Mouse (Mus musculus): ENCODE data around the gene Als2cr12. TPM values are rescaled to one million over a fixed set of nuclear protein-coding genes. Genes with fewer than 3 reads are reported as not detected.
A peak's percentile ranks its signal among the peaks of the same experiment; 100 is the strongest.

The Als2cr12 gene
- polyA plus RNA-seq, 1 experiment from 2014 or later = not detected

GRCm38 (mm10) chr1:58734043-58734920 is 38.5 kb upstream of the Als2cr12 start:
- Histone ChIP-seq H3K4me2 (no peak overlapping the region), H3K9ac (no peak overlapping the region), H3K36me3 (ENCODE audit: insufficient read depth) (peaks cover 67% of the 10 kb centered on the region), H3K27me3 (ENCODE audit: insufficient read depth, low read length) (no peaks in the 10 kb centered on the region), H3K27ac (ENCODE audit: low read depth) (no peak overlapping the region), H3K9me3 (ENCODE audit: low read depth, low read length) (no peaks in the 10 kb centered on the region), H3K4me3 (ENCODE audit: low read depth, low read length) (no peak overlapping the region), H3K4me1 (ENCODE audit: insufficient read depth) (no peaks in the 10 kb centered on the region)
- DNase-seq (no peak), ATAC-seq (ENCODE audit: insufficient read depth) (no peak)
- TF ChIP-seq CTCF (IDR thresholded peaks at IDR 0.05; ENCODE audit: low read depth) = no peak
- 87% methylated on average over 11 of the region's 11 CpGs for WGBS

- no peak overlapping the region for H3K27ac ChIP-seq (ENCODE audit: low read depth)
- 86% methylated on average over 2 of the region's 2 CpGs for WGBS
- no peaks in the 10 kb centered on the region for H3K27me3 ChIP-seq (ENCODE audit: insufficient read depth, low read length)
- H3K9ac ChIP-seq = no peak overlapping the region
- peaks cover 69% of the 10 kb centered on the region for H3K36me3 ChIP-seq (ENCODE audit: insufficient read depth)
- ATAC-seq (ENCODE audit: insufficient read depth) (no peak), DNase-seq (no peak)
- TF ChIP-seq CTCF (IDR thresholded peaks at IDR 0.05; ENCODE audit: low read depth) = no peak
- no peaks in the 10 kb centered on the region for H3K4me1 ChIP-seq (ENCODE audit: insufficient read depth)
- H3K9me3 ChIP-seq (ENCODE audit: low read depth, low read length) = no peaks in the 10 kb centered on the region
- no peak overlapping the region for H3K4me3 ChIP-seq (ENCODE audit: low read depth, low read length)
- no peak overlapping the region for H3K4me2 ChIP-seq
These were observed 37.8 kb upstream of the Als2cr12 start for GRCm38 (mm10) chr1:58733636-58734035.

GRCm38 (mm10) chr1:58728590-58728868 is 32.7 kb upstream of the Als2cr12 start:
- no peaks in the 10 kb centered on the region for H3K4me1 ChIP-seq (ENCODE audit: insufficient read depth)
- no peaks in the 10 kb centered on the region for H3K27me3 ChIP-seq (ENCODE audit: insufficient read depth, low read length)
- ATAC-seq (ENCODE audit: insufficient read depth) = no peak
- no peak overlapping the region for H3K9ac ChIP-seq
- no peak overlapping the region for H3K4me3 ChIP-seq (ENCODE audit: low read depth, low read length)
- no peak for DNase-seq
- no peaks in the 10 kb centered on the region for H3K9me3 ChIP-seq (ENCODE audit: low read depth, low read length)
- no peak overlapping the region for H3K27ac ChIP-seq (ENCODE audit: low read depth)
- no peak for TF ChIP-seq CTCF (IDR thresholded peaks at IDR 0.05; ENCODE audit: low read depth)
- H3K36me3 ChIP-seq (ENCODE audit: insufficient read depth) = peaks cover 53% of the 10 kb centered on the region
- WGBS = 92% methylated on average over 3 of the region's 3 CpGs
- no peak overlapping the region for H3K4me2 ChIP-seq

GRCm38 (mm10) chr1:58727747-58728589 is 32.2 kb upstream of the Als2cr12 start:
- no peak for DNase-seq
- Histone ChIP-seq H3K27me3 (ENCODE audit: insufficient read depth, low read length) (no peaks in the 10 kb centered on the region), H3K27ac (ENCODE audit: low read depth) (no peak overlapping the region), H3K9ac (no peak overlapping the region), H3K9me3 (ENCODE audit: low read depth, low read length) (no peaks in the 10 kb centered on the region), H3K36me3 (ENCODE audit: insufficient read depth) (peaks cover 51% of the 10 kb centered on the region), H3K4me2 (no peak overlapping the region), H3K4me1 (ENCODE audit: insufficient read depth) (no peaks in the 10 kb centered on the region), H3K4me3 (ENCODE audit: low read depth, low read length) (no peak overlapping the region)
- no peak for TF ChIP-seq CTCF (IDR thresholded peaks at IDR 0.05; ENCODE audit: low read depth)
- 89% methylated on average over 10 of the region's 10 CpGs for WGBS
- ATAC-seq (ENCODE audit: insufficient read depth) = no peak

- ATAC-seq (ENCODE audit: insufficient read depth) = no peak
- H3K4me3 ChIP-seq (ENCODE audit: low read depth, low read length) = no peak overlapping the region
- no peak overlapping the region for H3K4me2 ChIP-seq
- no peak for TF ChIP-seq CTCF (IDR thresholded peaks at IDR 0.05; ENCODE audit: low read depth)
- H3K36me3 ChIP-seq (ENCODE audit: insufficient read depth) = peaks cover 58% of the 10 kb centered on the region
- WGBS = 83% methylated on average over 1 of the region's 1 CpGs
- H3K27me3 ChIP-seq (ENCODE audit: insufficient read depth, low read length) = no peaks in the 10 kb centered on the region
- 0 out of 2 replicates have a peak overlapping the region, but pooled peaks have one; percentile 9 for H3K27ac ChIP-seq (ENCODE audit: low read depth)
- no peaks in the 10 kb centered on the region for H3K4me1 ChIP-seq (ENCODE audit: insufficient read depth)
- no peaks in the 10 kb centered on the region for H3K9me3 ChIP-seq (ENCODE audit: low read depth, low read length)
- DNase-seq = no peak
- no peak overlapping the region for H3K9ac ChIP-seq
These were observed 31.4 kb upstream of the Als2cr12 start for GRCm38 (mm10) chr1:58727019-58727746.

GRCm38 (mm10) chr1:58725767-58726166 is 30.0 kb upstream of the Als2cr12 start:
- Histone ChIP-seq H3K36me3 (ENCODE audit: insufficient read depth) (peaks cover 50% of the 10 kb centered on the region), H3K4me2 (no peak overlapping the region), H3K27me3 (ENCODE audit: insufficient read depth, low read length) (no peaks in the 10 kb centered on the region), H3K4me1 (ENCODE audit: insufficient read depth) (no peaks in the 10 kb centered on the region), H3K9me3 (ENCODE audit: low read depth, low read length) (no peaks in the 10 kb centered on the region), H3K9ac (no peak overlapping the region), H3K27ac (ENCODE audit: low read depth) (no peak overlapping the region), H3K4me3 (ENCODE audit: low read depth, low read length) (no peak overlapping the region)
- DNase-seq (no peak), ATAC-seq (ENCODE audit: insufficient read depth) (no peak)
- no peak for TF ChIP-seq CTCF (IDR thresholded peaks at IDR 0.05; ENCODE audit: low read depth)
- WGBS = 85% methylated on average over 5 of the region's 5 CpGs

- H3K9ac ChIP-seq = no peak overlapping the region
- peaks cover 51% of the 10 kb centered on the region for H3K36me3 ChIP-seq (ENCODE audit: insufficient read depth)
- no peaks in the 10 kb centered on the region for H3K27me3 ChIP-seq (ENCODE audit: insufficient read depth, low read length)
- H3K4me1 ChIP-seq (ENCODE audit: insufficient read depth) = no peaks in the 10 kb centered on the region
- H3K4me3 ChIP-seq (ENCODE audit: low read depth, low read length) = no peak overlapping the region
- DNase-seq = no peak
- no peak for TF ChIP-seq CTCF (IDR thresholded peaks at IDR 0.05; ENCODE audit: low read depth)
- no peak overlapping the region for H3K27ac ChIP-seq (ENCODE audit: low read depth)
- no peak for ATAC-seq (ENCODE audit: insufficient read depth)
- no peak overlapping the region for H3K4me2 ChIP-seq
- no peaks in the 10 kb centered on the region for H3K9me3 ChIP-seq (ENCODE audit: low read depth, low read length)
These were observed 29.3 kb upstream of the Als2cr12 start for GRCm38 (mm10) chr1:58725095-58725494.
